ENCODE assay signal across 22 mouse cellular contexts in the genomic region with DNA sequence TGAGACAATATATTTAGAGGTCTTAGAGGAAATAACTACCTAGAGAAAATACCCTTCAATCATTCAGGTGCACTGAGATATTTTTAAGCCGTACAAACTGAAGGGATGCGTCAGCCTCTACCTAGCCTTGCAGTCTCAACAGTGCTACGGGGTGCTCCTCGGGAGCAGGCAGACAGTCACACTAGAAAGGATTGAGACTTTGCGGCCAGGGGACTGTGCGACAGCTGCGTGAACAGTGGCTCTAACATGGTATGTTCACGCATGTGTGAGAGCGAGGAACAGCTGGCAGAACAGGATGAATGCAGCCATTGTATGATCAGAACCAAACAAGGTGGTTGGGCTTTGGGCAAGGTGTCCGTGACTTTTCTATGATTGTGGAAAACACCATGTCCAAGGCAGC.
A peak's percentile ranks its signal among the peaks of the same experiment; 100 is the strongest.
DNase-seq lines count a peak whose midpoint lies in the region; ATAC-seq and TF ChIP-seq lines count a peak whose summit lies in the region.
"Had no signal": no experiment of that assay in that cellular context is flagged by ENCODE, and none has a peak within 500 bp of the region (broad histone marks: within the 10 kb centered on the region; RNA-seq: fewer than 3 reads in every experiment).

No protein-coding gene starts in this region.

- H3K27me3 ChIP-seq in forebrain, postnatal 0 days (ENCODE audit: insufficient read depth, low read length): no peaks in the 10 kb centered on the region
- no peaks in the 10 kb centered on the region for H3K27me3 ChIP-seq in forebrain, embryonic 14.5 days (replicated peaks; ENCODE audit: control insufficient read depth, insufficient read depth, low read length)
- H3K27me3 ChIP-seq: embryonic facial prominence, embryonic 13.5 days; forebrain, embryonic 13.5 days; hindbrain, embryonic 12.5 days; intestine, embryonic 15.5 days had no signal

- peaks cover 25% of the 10 kb centered on the region for H3K36me3 ChIP-seq in forebrain, postnatal 0 days (ENCODE audit: insufficient read depth)
- H3K36me3 ChIP-seq in forebrain, embryonic 14.5 days (ENCODE audit: control insufficient read depth, insufficient read depth, low read length): peaks cover 35% of the 10 kb centered on the region
- H3K36me3 ChIP-seq: intestine, embryonic 15.5 days had no signal

- WGBS in forebrain, postnatal 0 days: 81% methylated on average over 10 of the region's 10 CpGs
- 90% methylated on average over 10 of the region's 10 CpGs for whole genome bisulfite sequencing in forebrain, embryonic 14.5 days

- no peak overlapping the region for H3K4me3 ChIP-seq in forebrain, postnatal 0 days (ENCODE audit: low read depth, low read length)
- no peak overlapping the region for H3K4me3 ChIP-seq in forebrain, embryonic 14.5 days (ENCODE audit: low read depth, low read length)
- H3K4me3 ChIP-seq: embryonic facial prominence, embryonic 13.5 days; forebrain, embryonic 10.5 days; forebrain, embryonic 13.5 days; hindbrain, embryonic 12.5 days; intestine, embryonic 15.5 days had no signal

- no peak for DNase-seq in forebrain, postnatal 0 days
- DNase-seq in forebrain, embryonic 14.5 days (ENCODE audit: low spot score): no peak
- DNase-seq in A20 (ENCODE audit: low read depth, low spot score): peak; percentile 82
- DNase-seq in forelimb bud, embryonic 11.5 days (ENCODE audit: low read depth, low spot score): peak; percentile 10
- peak; percentile 9 for DNase-seq in mesoderm, embryonic 11.5 days (ENCODE audit: low read depth, low spot score)
- no peak for DNase-seq in right cerebral cortex, postnatal 10 days (ENCODE audit: low spot score in 2 of 2)
- no peak for DNase-seq in embryo, embryonic 9.5 days (ENCODE audit: extremely low spot score)
- DNase-seq: adrenal gland, adult 2 months; adrenal gland, postnatal 14 days; cerebellum, adult 11-12 months; cerebellum, adult 8-10 months; cerebellum, postnatal 10 days; gastrocnemius, postnatal 10 days; gastrocnemius, postnatal 36 days had no signal

- H3K9ac ChIP-seq in forebrain, postnatal 0 days: no peak overlapping the region
- H3K9ac ChIP-seq in forebrain, embryonic 14.5 days (ENCODE audit: low read length): no peak overlapping the region
- H3K9ac ChIP-seq: embryonic facial prominence, embryonic 13.5 days; forebrain, embryonic 13.5 days; hindbrain, embryonic 12.5 days; intestine, embryonic 15.5 days had no signal

- no peak for TF ChIP-seq CTCF in forebrain, postnatal 0 days (IDR thresholded peaks at IDR 0.05; ENCODE audit: low read depth)

- H3K9me3 ChIP-seq in forebrain, postnatal 0 days (ENCODE audit: low read length): no peaks in the 10 kb centered on the region
- no peaks in the 10 kb centered on the region for H3K9me3 ChIP-seq in forebrain, embryonic 14.5 days (replicated peaks; ENCODE audit: control insufficient read depth, low read length)
- H3K9me3 ChIP-seq: embryonic facial prominence, embryonic 13.5 days; forebrain, embryonic 10.5 days; forebrain, embryonic 13.5 days; hindbrain, embryonic 12.5 days; intestine, embryonic 15.5 days had no signal

- no peaks in the 10 kb centered on the region for H3K4me1 ChIP-seq in forebrain, postnatal 0 days (ENCODE audit: insufficient read depth)
- no peaks in the 10 kb centered on the region for H3K4me1 ChIP-seq in forebrain, embryonic 14.5 days (ENCODE audit: control insufficient read depth, insufficient read depth, low read length)
- H3K4me1 ChIP-seq: embryonic facial prominence, embryonic 13.5 days; forebrain, embryonic 10.5 days; hindbrain, embryonic 12.5 days; intestine, embryonic 15.5 days had no signal

- H3K27ac ChIP-seq in forebrain, postnatal 0 days (ENCODE audit: low read depth, low read length): no peak overlapping the region; the same call in 1 of the 2 replicates
- H3K27ac ChIP-seq in forebrain, embryonic 14.5 days (ENCODE audit: low read depth, low read length): no peak overlapping the region
- H3K27ac ChIP-seq: embryonic facial prominence, embryonic 13.5 days; forebrain, embryonic 10.5 days; forebrain, embryonic 13.5 days; hindbrain, embryonic 12.5 days; intestine, embryonic 15.5 days had no signal

- no peak overlapping the region for H3K4me2 ChIP-seq in forebrain, postnatal 0 days (ENCODE audit: low read depth)
- no peak overlapping the region for H3K4me2 ChIP-seq in forebrain, embryonic 14.5 days (ENCODE audit: low read length)
- H3K4me2 ChIP-seq: embryonic facial prominence, embryonic 13.5 days; forebrain, embryonic 13.5 days; heart, embryonic 11.5 days; hindbrain, embryonic 12.5 days; intestine, embryonic 15.5 days had no signal

- peak; percentile 64 for ATAC-seq in forebrain, postnatal 0 days
- no peak for ATAC-seq in forebrain, embryonic 14.5 days
- ATAC-seq: CD4-positive, CD25-positive, alpha-beta regulatory T cell, adult 4 months; forebrain, embryonic 13.5 days; hindbrain, embryonic 16.5 days; intestine, embryonic 15.5 days had no signal

Comparison
In these comparisons a context has a peak if more than half of its experiments do, and no peak if none do; other contexts are left out.
1. DNase-seq: peak in A20 (single experiment), forelimb bud, embryonic 11.5 days (single experiment) and mesoderm, embryonic 11.5 days (single experiment); none in forebrain, postnatal 0 days (single experiment), forebrain, embryonic 14.5 days (single experiment), right cerebral cortex, postnatal 10 days (0 of 2) and embryo, embryonic 9.5 days (single experiment).